Mouse (Mus musculus) spleen, adult 2 months (tissue): Measurements from ENCODE around the gene Gm6268. TPM values are rescaled to one million over a fixed set of nuclear protein-coding genes. Genes with fewer than 3 reads are reported as not detected.

ENCODE experiments used
- DNase-seq, 2 experiments: peaks; one replicate each; pipeline versions ENCODE4 v3.0.0 to v3.0.0-alpha.2; 2012 to 2021; ENCODE audit warnings: low spot score in 2 of 2, low read depth in 1 of 2
- H3K27ac ChIP-seq: fragments of 200-500 bp; 2 replicates; pipeline ENCODE4 v1.5.1; 2012; ENCODE audit warnings: low read length, inconsistent platforms; ENCODE audit not compliant: insufficient read depth
- H3K27me3 ChIP-seq: fragments of 200-500 bp; 2 replicates; pipeline ENCODE4 v1.6.1; 2012; ENCODE audit warnings: mild to moderate bottlenecking, moderate library complexity, low read length, inconsistent platforms; ENCODE audit not compliant: control insufficient read depth, insufficient read depth
- H3K36me3 ChIP-seq: fragments of 200-500 bp; 2 replicates; pipeline ENCODE4 v1.6.1; 2012; ENCODE audit warnings: mild to moderate bottlenecking, low read length, inconsistent platforms; ENCODE audit not compliant: control insufficient read depth, insufficient read depth
- H3K4me1 ChIP-seq: fragments of 200-500 bp; 2 replicates; pipeline ENCODE4 v1.6.1; 2011; ENCODE audit warnings: inconsistent platforms; ENCODE audit not compliant: control insufficient read depth, insufficient read depth, insufficient read length
- H3K4me3 ChIP-seq: fragments of 200-500 bp; 2 replicates; pipeline ENCODE4 v1.5.1; 2011; ENCODE audit warnings: mild to moderate bottlenecking, inconsistent platforms; ENCODE audit not compliant: insufficient read depth, insufficient read length; ENCODE audit errors: extremely low read depth
- CTCF ChIP-seq: fragments of 200-500 bp; IDR thresholded peaks from 2 replicates; pipeline ENCODE4 v1.5.1; 2011; ENCODE audit warnings: mild to moderate bottlenecking, inconsistent platforms; ENCODE audit not compliant: insufficient read depth, insufficient read length, insufficient replicate concordance; ENCODE audit errors: extremely low read depth
- POLR2A ChIP-seq: fragments of 200-500 bp; IDR thresholded peaks from 2 replicates; pipeline ENCODE4 v1.6.1; 2011; ENCODE audit warnings: low read depth, low read length, inconsistent platforms
- WGBS: fragments of 180-500 bp; shearing (Covaris S2); methylation state at CpG from one replicate; pipeline ENCODE4 v1.1.7; 2018; 5-methylcytosine and 5-hydroxymethylcytosine counted together
- polyA plus RNA-seq: library from polyadenylated mRNA; depleted of rRNA; stranded (reverse); fragments of >200 nt; gene quantifications from 2 replicates; pipeline ENCODE4 v1.2.3, GENCODE M21; 2012; rRNA removed

The Gm6268 gene
- polyA plus RNA-seq, 1 experiment: not detected

DNA sequence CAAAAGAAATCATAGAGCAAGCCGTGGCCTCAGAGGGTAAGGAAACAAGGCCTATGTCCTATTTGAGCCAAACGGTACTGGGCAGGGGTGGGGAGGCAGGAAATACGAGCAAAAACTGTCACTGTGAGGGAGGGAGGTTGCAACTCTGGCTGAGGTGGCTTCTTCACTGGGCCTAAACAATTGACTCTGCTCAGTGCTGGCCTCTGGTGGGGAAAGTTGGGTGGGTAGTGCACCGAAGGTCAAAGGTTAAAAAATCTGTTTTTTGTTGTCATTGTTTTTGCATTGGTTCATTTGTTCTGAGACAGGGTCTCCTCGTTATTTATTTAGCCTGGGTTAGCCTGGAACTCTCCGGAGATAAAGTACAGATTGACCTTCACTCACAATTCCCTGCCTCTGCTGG is 1.2 kb downstream of the Gm6268 start:
- Histone ChIP-seq H3K27me3 (no peaks in the 10 kb centered on the region), H3K36me3 (no peaks in the 10 kb centered on the region), H3K4me1 (no peaks in the 10 kb centered on the region), H3K4me3 (no peak overlapping the region), H3K27ac (no peak overlapping the region)
- no peak for DNase-seq
- 52% methylated on average over 6 of the region's 6 CpGs for WGBS
- TF ChIP-seq POLR2A (no peak), CTCF (peak; percentile 13; the same call in 1 of the 2 replicates)

DNA sequence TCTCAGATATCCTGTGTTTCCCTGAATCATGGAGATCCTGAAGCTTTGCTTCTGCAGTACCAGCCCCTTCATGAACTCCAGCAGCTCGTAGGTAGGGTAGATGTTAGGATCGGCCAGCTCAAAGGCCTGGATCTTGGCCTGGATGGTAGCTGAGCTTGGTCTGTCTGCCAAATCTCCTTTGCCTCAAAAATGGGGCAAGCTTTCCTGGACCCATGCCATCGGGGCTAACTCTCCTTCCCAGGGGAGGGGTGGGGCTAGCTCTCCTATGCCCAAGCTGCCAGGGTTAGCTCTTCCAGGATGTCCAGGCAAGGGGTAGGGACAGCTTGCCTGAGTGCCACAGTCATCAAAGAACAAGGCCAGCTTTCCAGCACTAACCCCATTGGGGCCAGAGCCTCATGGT is 18.1 kb downstream of the Gm6268 start:
- Histone ChIP-seq H3K27me3 (no peaks in the 10 kb centered on the region), H3K4me1 (no peaks in the 10 kb centered on the region), H3K4me3 (no peak overlapping the region), H3K27ac (no peak overlapping the region), H3K36me3 (no peaks in the 10 kb centered on the region)
- TF ChIP-seq POLR2A (no peak), CTCF (no peak)
- DNase-seq: no peak
- WGBS: 77% methylated on average over 3 of the region's 3 CpGs

DNA sequence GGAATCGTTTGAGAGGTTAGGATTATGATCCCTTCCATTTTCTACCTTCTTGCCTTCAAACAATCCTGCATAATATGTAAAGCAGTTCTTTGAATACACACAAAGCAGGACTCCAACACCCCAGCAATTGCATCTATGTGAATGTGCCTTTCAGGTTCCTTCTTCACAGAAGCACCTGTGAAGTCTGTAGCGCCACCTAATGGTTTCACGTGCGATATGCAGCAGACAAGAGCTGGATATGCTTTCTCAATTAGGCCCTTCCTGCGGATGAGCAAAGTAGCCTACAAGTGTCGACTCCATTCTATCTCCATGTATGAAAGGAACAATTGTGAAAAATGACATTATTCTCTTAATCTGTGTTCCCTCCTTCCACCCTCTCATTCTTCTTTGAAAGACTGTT is 33.9 kb downstream of the Gm6268 start:
- no peaks in the 10 kb centered on the region for H3K4me1 ChIP-seq
- H3K36me3 ChIP-seq: no peaks in the 10 kb centered on the region
- no peaks in the 10 kb centered on the region for H3K27me3 ChIP-seq
- WGBS: 47% methylated on average over 6 of the region's 6 CpGs
- H3K4me3 ChIP-seq: no peak overlapping the region
- H3K27ac ChIP-seq: no peak overlapping the region
- no peak for DNase-seq
- no peak for TF ChIP-seq POLR2A

DNA sequence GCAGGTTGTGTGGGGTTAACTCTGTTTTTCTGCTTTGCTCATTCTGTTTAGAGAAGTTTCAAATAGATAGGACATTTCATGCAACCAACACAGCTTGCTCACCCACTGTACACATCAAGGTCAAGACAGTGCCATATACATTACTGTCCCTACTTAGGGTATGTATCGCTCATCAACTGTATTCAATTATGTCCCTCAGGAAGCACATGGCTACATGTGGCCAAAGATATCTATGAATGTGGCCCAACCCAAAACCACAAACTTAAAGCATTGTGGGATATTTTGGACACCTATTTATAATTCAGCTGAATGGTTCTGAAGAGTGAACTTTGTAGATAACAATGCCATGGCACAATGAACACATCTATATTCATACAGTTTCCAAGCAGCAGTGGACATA is 36.9 kb downstream of the Gm6268 start:
- H3K4me1 ChIP-seq: no peaks in the 10 kb centered on the region
- H3K27me3 ChIP-seq: no peaks in the 10 kb centered on the region
- 50% methylated on average over 1 of the region's 1 CpGs for WGBS
- TF ChIP-seq POLR2A (no peak), CTCF (no peak)
- no peak overlapping the region for H3K4me3 ChIP-seq
- no peak for DNase-seq
- no peaks in the 10 kb centered on the region for H3K36me3 ChIP-seq
- no peak overlapping the region for H3K27ac ChIP-seq

Other genes starting within 250 kb of the Gm6268 start
- not detected in 2 replicates for gene Zcchc12, start 205.4 kb upstream of the Gm6268 start, polyA plus RNA-seq
- gene Lonrf3, start 72.9 kb upstream of the Gm6268 start, polyA plus RNA-seq: 0.13 and 0.23 TPM in 2 replicates
- not detected in 2 replicates for gene Gm14569, start 90.5 kb downstream of the Gm6268 start, polyA plus RNA-seq
- gene Pgrmc1, start 196.9 kb downstream of the Gm6268 start, polyA plus RNA-seq: 25.6 and 34.9 TPM in 2 replicates
- 0.26 and 0.36 TPM in 2 replicates for gene Akap17b, start 244.1 kb downstream of the Gm6268 start, polyA plus RNA-seq